18 mouse cellular contexts compared by ENCODE assay signal in the genomic region with DNA sequence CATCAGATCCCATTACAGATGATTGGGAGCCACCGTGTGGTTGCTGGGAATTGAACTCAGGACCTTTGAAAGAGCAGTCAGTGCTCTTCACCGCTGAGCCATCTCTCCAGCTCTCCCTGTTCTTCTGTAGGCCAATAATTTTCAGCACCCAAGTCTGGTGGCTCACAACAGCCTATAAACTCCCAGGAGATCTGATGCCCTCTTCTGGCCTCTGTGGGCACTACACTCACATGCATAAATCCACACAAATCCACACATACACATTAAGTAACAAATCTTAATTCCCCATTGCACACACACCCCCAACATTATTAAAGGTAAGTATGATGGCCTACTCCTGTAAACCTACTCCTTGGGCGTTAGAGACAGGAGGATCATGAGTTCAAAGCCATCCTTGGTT. TPM values are rescaled to one million over a fixed set of nuclear protein-coding genes. Genes with fewer than 3 reads are reported as not detected.
DNase-seq lines count a peak whose midpoint lies in the region; ATAC-seq and TF ChIP-seq lines count a peak whose summit lies in the region.
"Had no signal": no experiment of that assay in that cellular context is flagged by ENCODE, and none has a peak within 500 bp of the region (broad histone marks: within the 10 kb centered on the region; RNA-seq: fewer than 3 reads in every experiment).

No protein-coding gene starts in this region.

- H3K4me3 ChIP-seq in gastrocnemius, adult 2 months, result no peak overlapping the region
- no peak overlapping the region for H3K4me3 ChIP-seq in lung, embryonic 14.5 days (ENCODE audit: low read depth, low read length)
- H3K4me3 ChIP-seq: erythroblast, embryonic 14.5 days; heart, embryonic 15.5 days; liver, embryonic 15.5 days; megakaryocyte, embryonic 14.5 days had no signal

- no peak for ATAC-seq in lung, embryonic 14.5 days (ENCODE audit: insufficient read depth)
- ATAC-seq: hindbrain, postnatal 0 days; Patski had no signal

- H3K9ac ChIP-seq in lung, embryonic 14.5 days, result no peak overlapping the region
- H3K9ac ChIP-seq: heart, embryonic 15.5 days; liver, embryonic 15.5 days had no signal

- no peak overlapping the region for H3K4me2 ChIP-seq in lung, embryonic 14.5 days
- H3K4me2 ChIP-seq: heart, embryonic 15.5 days; liver, embryonic 15.5 days had no signal

- intact Hi-C loops in gastrocnemius, adult 2 months (cut with DNase I), result no loop called here

- H3K36me3 ChIP-seq in lung, embryonic 14.5 days (ENCODE audit: insufficient read depth), result no peaks in the 10 kb centered on the region
- H3K36me3 ChIP-seq: heart, embryonic 15.5 days had no signal

- no peaks in the 10 kb centered on the region for H3K9me3 ChIP-seq in lung, embryonic 14.5 days (ENCODE audit: low read depth, low read length)
- H3K9me3 ChIP-seq: heart, embryonic 15.5 days; liver, embryonic 15.5 days; megakaryocyte, embryonic 14.5 days had no signal

- H3K4me1 ChIP-seq in lung, embryonic 14.5 days (ENCODE audit: insufficient read depth), result peaks cover 31% of the 10 kb centered on the region

- H3K27me3 ChIP-seq in lung, embryonic 14.5 days (ENCODE audit: insufficient read depth, low read length), result no peaks in the 10 kb centered on the region
- H3K27me3 ChIP-seq: heart, embryonic 15.5 days; liver, embryonic 15.5 days; megakaryocyte, embryonic 14.5 days; Patski had no signal

- DNase-seq in gastrocnemius, adult 2 months, result no peak
- no peak for DNase-seq in gastrocnemius, postnatal 10 days
- no peak for DNase-seq in lung, embryonic 14.5 days
- no peak for DNase-seq in lung, postnatal 10 days
- peak; percentile 82 for DNase-seq in R1 (ENCODE audit: low read depth, low spot score)
- peak; percentile 29 to 45 for DNase-seq in thymus, postnatal 36 days
- DNase-seq in heart, postnatal 4 days, result no peak
- no peak for DNase-seq in embryo, embryonic 10.5 days (ENCODE audit: low spot score)
- DNase-seq: adrenal gland, postnatal 10 days; cerebellum, postnatal 10 days; layer of hippocampus, adult 9-11 months; spleen, adult 18-20 months had no signal

- TF ChIP-seq CTCF in gastrocnemius, adult 2 months (IDR thresholded peaks at IDR 0.05), result peak; percentile 22
- peak; percentile 27 for TF ChIP-seq CTCF in lung, embryonic 14.5 days (IDR thresholded peaks at IDR 0.05; ENCODE audit: low read depth)

- H3K27ac ChIP-seq in gastrocnemius, adult 2 months, result no peak overlapping the region
- H3K27ac ChIP-seq in lung, embryonic 14.5 days (ENCODE audit: low read depth), result no peak overlapping the region
- H3K27ac ChIP-seq: hindbrain, postnatal 0 days had no signal

- 94% methylated on average over 3 of the region's 3 CpGs for WGBS in lung, embryonic 14.5 days

RNA-seq across cellular contexts. Expression of a gene that starts 11.4 kb away (rescaled TPM):
- 10 to 100 TPM; 18.7 to 25.8 TPM for total RNA-seq in gastrocnemius, adult 2 months (2021)
- 100 to 1,000 TPM in 1 of 2 experiments, 10 to 100 TPM in 1; 95.5 to 120 TPM for total RNA-seq in gastrocnemius, postnatal 10 days (2021)
- 289 and 308 TPM in 2 replicates for polyA plus RNA-seq in lung, embryonic 14.5 days (2014; fragmentation: Nextera tagmentation; extraction: Ambion mirVana)
- total RNA-seq in heart, postnatal 4 days (2021), result 100 to 1,000 TPM; 170 to 175 TPM

RNA-seq across cellular contexts. Expression of a gene that starts 14.1 kb away (rescaled TPM):
- 10 to 100 TPM; 13.0 to 14.1 TPM for total RNA-seq in gastrocnemius, adult 2 months (2021)
- total RNA-seq in gastrocnemius, postnatal 10 days (2021), result 10 to 100 TPM in 1 of 2 experiments, 1 to 10 TPM in 1; 9.8 to 10.2 TPM
- 22.1 and 26.8 TPM in 2 replicates for polyA plus RNA-seq in lung, embryonic 14.5 days (2014; fragmentation: Nextera tagmentation; extraction: Ambion mirVana)
- total RNA-seq in heart, postnatal 4 days (2021), result 10 to 100 TPM; 13.7 to 14.6 TPM

Comparison
In these comparisons a context has a peak if more than half of its experiments do, and no peak if none do; other contexts are left out.
1. DNase-seq: peak in R1 (single experiment) and thymus, postnatal 36 days (2 of 2); none in gastrocnemius, adult 2 months (single experiment), gastrocnemius, postnatal 10 days (single experiment), lung, embryonic 14.5 days (single experiment), lung, postnatal 10 days (single experiment), heart, postnatal 4 days (single experiment) and embryo, embryonic 10.5 days (single experiment).